ENCODE assay signal across 11 mouse cellular contexts in the genomic region with DNA sequence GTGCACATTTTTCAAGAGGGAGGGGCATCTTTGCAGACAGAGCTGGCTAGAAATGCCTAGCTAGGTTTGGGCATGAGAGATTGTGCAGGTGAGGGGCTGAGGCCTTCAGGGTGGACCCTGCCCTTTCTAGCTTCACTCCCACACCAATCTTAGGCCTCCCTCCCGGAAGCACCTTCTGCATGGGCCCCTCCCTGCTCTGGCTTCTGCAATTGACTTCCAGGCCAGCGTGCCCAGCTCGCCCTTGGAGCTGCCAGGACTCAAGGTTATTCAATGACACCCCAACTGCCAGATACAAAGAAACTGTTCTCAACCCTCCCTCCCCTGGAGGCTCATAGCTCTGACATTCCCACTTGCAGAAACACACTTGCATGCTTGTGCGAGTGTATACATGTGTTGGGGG.
A peak's percentile ranks its signal among the peaks of the same experiment; 100 is the strongest.
DNase-seq lines count a peak whose midpoint lies in the region; ATAC-seq and TF ChIP-seq lines count a peak whose summit lies in the region.
"Had no signal": no experiment of that assay in that cellular context is flagged by ENCODE, and none has a peak within 500 bp of the region (broad histone marks: within the 10 kb centered on the region; RNA-seq: fewer than 3 reads in every experiment).

No protein-coding gene starts in this region.

- TF ChIP-seq CTCF in gastrocnemius, adult 2 months (IDR thresholded peaks at IDR 0.05), result no peak
- TF ChIP-seq CTCF in midbrain, postnatal 0 days (IDR thresholded peaks at IDR 0.05), result no peak

- no peak for DNase-seq in gastrocnemius, adult 2 months
- no peak for DNase-seq in gastrocnemius, postnatal 4 days (ENCODE audit: low spot score in 2 of 2)
- peak; percentile 35 for DNase-seq in midbrain, postnatal 0 days (ENCODE audit: low spot score)
- DNase-seq in kidney, postnatal 36 days, result peak; percentile 37 to 48
- DNase-seq in c-Kit-positive CD71-positive TER-119-positive erythroid progenitor cells, embryonic 14.5 days (ENCODE audit: low spot score), result no peak
- no peak for DNase-seq in gastrocnemius, postnatal 25 days
- DNase-seq: liver; right cerebral cortex, adult 18-20 months had no signal

- no peak for ATAC-seq in midbrain, postnatal 0 days (ENCODE audit: low FRiP score)
- ATAC-seq in midbrain, embryonic 13.5 days, result no peak
- peak; percentile 38; the same call in 1 of the 2 replicates for ATAC-seq in heart, embryonic 16.5 days (replicated peaks; ENCODE audit: extremely low read depth, insufficient read depth, low FRiP score)

- no peaks in the 10 kb centered on the region for H3K36me3 ChIP-seq in midbrain, postnatal 0 days (ENCODE audit: insufficient read depth, low read length)
- no peaks in the 10 kb centered on the region for H3K36me3 ChIP-seq in midbrain, embryonic 13.5 days
- H3K36me3 ChIP-seq in heart, embryonic 16.5 days (ENCODE audit: control insufficient read depth, insufficient read depth), result peaks cover under 1% of the 10 kb centered on the region; the same call in 1 of the 2 replicates

- intact Hi-C loops in gastrocnemius, adult 2 months (cut with DNase I), result no loop called here

- no peak overlapping the region for H3K9ac ChIP-seq in midbrain, postnatal 0 days (replicated peaks; ENCODE audit: low read length, poor library complexity, severe bottlenecking)
- no peak overlapping the region for H3K9ac ChIP-seq in midbrain, embryonic 13.5 days (replicated peaks)
- 0 out of 2 replicates have a peak overlapping the region, but pooled peaks have one; percentile 18 for H3K9ac ChIP-seq in heart, embryonic 16.5 days (ENCODE audit: low read length)

- H3K4me1 ChIP-seq in midbrain, postnatal 0 days (ENCODE audit: insufficient read depth, low read length), result 0 out of 2 replicates have a peak, but pooled peaks cover 3% of the 10 kb centered on the region
- H3K4me1 ChIP-seq in midbrain, embryonic 13.5 days (replicated peaks), result peaks cover 62% of the 10 kb centered on the region
- peaks cover 24% of the 10 kb centered on the region for H3K4me1 ChIP-seq in heart, embryonic 16.5 days (ENCODE audit: control insufficient read depth, insufficient read depth, low read length)

- H3K27me3 ChIP-seq in midbrain, postnatal 0 days (ENCODE audit: insufficient read depth, low read length), result no peaks in the 10 kb centered on the region
- H3K27me3 ChIP-seq in midbrain, embryonic 13.5 days, result peaks cover 14% of the 10 kb centered on the region; the same call in 1 of the 2 replicates
- no peaks in the 10 kb centered on the region for H3K27me3 ChIP-seq in heart, embryonic 16.5 days (ENCODE audit: control insufficient read depth, insufficient read depth, low read length)

- H3K9me3 ChIP-seq in midbrain, postnatal 0 days (ENCODE audit: low read length), result no peaks in the 10 kb centered on the region
- no peaks in the 10 kb centered on the region for H3K9me3 ChIP-seq in midbrain, embryonic 13.5 days
- H3K9me3 ChIP-seq in heart, embryonic 16.5 days (replicated peaks; ENCODE audit: control insufficient read depth, low read length), result no peaks in the 10 kb centered on the region

- peak overlapping the region; percentile 20; the same call in 1 of the 2 replicates for H3K27ac ChIP-seq in gastrocnemius, adult 2 months
- 0 out of 2 replicates have a peak overlapping the region, but pooled peaks have one; percentile 26 for H3K27ac ChIP-seq in midbrain, postnatal 0 days (ENCODE audit: low read depth, low read length)
- H3K27ac ChIP-seq in midbrain, embryonic 13.5 days, result no peak overlapping the region
- peak overlapping the region; percentile 41 for H3K27ac ChIP-seq in heart, embryonic 16.5 days (ENCODE audit: low read length)

- H3K4me2 ChIP-seq in midbrain, postnatal 0 days (ENCODE audit: low read depth, low read length, poor library complexity, severe bottlenecking), result no peak overlapping the region
- H3K4me2 ChIP-seq in midbrain, embryonic 13.5 days (replicated peaks), result no peak overlapping the region
- H3K4me2 ChIP-seq in heart, embryonic 16.5 days (ENCODE audit: low read depth, low read length), result no peak overlapping the region

- 63% methylated on average over 4 of the region's 4 CpGs for WGBS in midbrain, postnatal 0 days
- 83% methylated on average over 4 of the region's 4 CpGs for WGBS in midbrain, embryonic 13.5 days
- WGBS in heart, embryonic 16.5 days, result 49% methylated on average over 4 of the region's 4 CpGs

- no peak overlapping the region for H3K4me3 ChIP-seq in gastrocnemius, adult 2 months
- H3K4me3 ChIP-seq in midbrain, postnatal 0 days (ENCODE audit: low read depth, low read length), result no peak overlapping the region
- H3K4me3 ChIP-seq in midbrain, embryonic 13.5 days (replicated peaks), result no peak overlapping the region
- no peak overlapping the region for H3K4me3 ChIP-seq in heart, embryonic 16.5 days (ENCODE audit: low read length)
- H3K4me3 ChIP-seq: erythroblast, embryonic 14.5 days had no signal

Comparison
In these comparisons a context has a peak if more than half of its experiments do, and no peak if none do; other contexts are left out.
1. DNase-seq: peak in midbrain, postnatal 0 days (single experiment) and kidney, postnatal 36 days (2 of 2); none in gastrocnemius, adult 2 months (single experiment), gastrocnemius, postnatal 4 days (0 of 2), c-Kit-positive CD71-positive TER-119-positive erythroid progenitor cells, embryonic 14.5 days (single experiment) and gastrocnemius, postnatal 25 days (single experiment).